Mouse (Mus musculus) left cerebral cortex, adult 9 months (tissue): ENCODE data around the gene Prickle2.

Source experiments
- DNase-seq, 2 experiments: peaks; one replicate each; pipeline ENCODE4 v3.0.0; 2022; ENCODE audit warnings: low spot score in 2 of 2

Prickle2 gene

GRCm38 (mm10) chr6:92518438-92518968 lies 187.5 kb downstream of the Prickle2 start:
- DNase-seq: no peak

GRCm38 (mm10) chr6:92517002-92517401 lies 189.0 kb downstream of the Prickle2 start:
- no peak for DNase-seq

- no peak for DNase-seq
These were observed 194.0 kb downstream of the Prickle2 start for GRCm38 (mm10) chr6:92512001-92512400.

- DNase-seq: no peak
These were observed 196.2 kb downstream of the Prickle2 start for GRCm38 (mm10) chr6:92509712-92510111.

GRCm38 (mm10) chr6:92506276-92506675 lies 199.7 kb downstream of the Prickle2 start:
- no peak for DNase-seq

- no peak for DNase-seq
These were observed 206.5 kb downstream of the Prickle2 start for GRCm38 (mm10) chr6:92499449-92499848.

- no peak for DNase-seq
These were observed 207.4 kb downstream of the Prickle2 start for GRCm38 (mm10) chr6:92498574-92498973.

- no peak for DNase-seq
These were observed 208.7 kb downstream of the Prickle2 start for GRCm38 (mm10) chr6:92497279-92497678.

- no peak for DNase-seq
These were observed 210.5 kb downstream of the Prickle2 start for GRCm38 (mm10) chr6:92495500-92495899.

GRCm38 (mm10) chr6:92481690-92481956 lies 224.3 kb downstream of the Prickle2 start:
- DNase-seq: no peak

- DNase-seq: peak; percentile 61 to 80
These were observed 224.8 kb downstream of the Prickle2 start for GRCm38 (mm10) chr6:92480941-92481689.

- DNase-seq: no peak
These were observed 227.3 kb downstream of the Prickle2 start for GRCm38 (mm10) chr6:92478612-92479011.

GRCm38 (mm10) chr6:92477621-92478020 lies 228.3 kb downstream of the Prickle2 start:
- no peak for DNase-seq

- DNase-seq: no peak
These were observed 236.5 kb downstream of the Prickle2 start for GRCm38 (mm10) chr6:92469456-92469855.

GRCm38 (mm10) chr6:92468892-92469291 lies 237.1 kb downstream of the Prickle2 start:
- DNase-seq: no peak

GRCm38 (mm10) chr6:92468383-92468791 lies 237.6 kb downstream of the Prickle2 start:
- no peak for DNase-seq

GRCm38 (mm10) chr6:92467343-92467742 lies 238.6 kb downstream of the Prickle2 start:
- DNase-seq: peak in 1 of 2 experiments; percentile 57

GRCm38 (mm10) chr6:92465666-92466065 lies 240.3 kb downstream of the Prickle2 start:
- no peak for DNase-seq

- DNase-seq: no peak
These were observed 241.1 kb downstream of the Prickle2 start for GRCm38 (mm10) chr6:92464781-92465337.

GRCm38 (mm10) chr6:92463768-92464167 lies 242.2 kb downstream of the Prickle2 start:
- no peak for DNase-seq

GRCm38 (mm10) chr6:92460750-92461149 lies 245.2 kb downstream of the Prickle2 start:
- DNase-seq: no peak

- no peak for DNase-seq
These were observed 247.9 kb downstream of the Prickle2 start for GRCm38 (mm10) chr6:92458026-92458425.

- DNase-seq: no peak
These were observed 254.5 kb downstream of the Prickle2 start for GRCm38 (mm10) chr6:92451421-92451820.
